Mouse (Mus musculus) 416B (cell line): ENCODE results near the gene Emd.

ENCODE experiments used
- DNase-seq: peaks from one replicate; pipeline ENCODE4 v3.0.0; 2011; ENCODE audit warnings: low read depth

The Emd gene

DNA sequence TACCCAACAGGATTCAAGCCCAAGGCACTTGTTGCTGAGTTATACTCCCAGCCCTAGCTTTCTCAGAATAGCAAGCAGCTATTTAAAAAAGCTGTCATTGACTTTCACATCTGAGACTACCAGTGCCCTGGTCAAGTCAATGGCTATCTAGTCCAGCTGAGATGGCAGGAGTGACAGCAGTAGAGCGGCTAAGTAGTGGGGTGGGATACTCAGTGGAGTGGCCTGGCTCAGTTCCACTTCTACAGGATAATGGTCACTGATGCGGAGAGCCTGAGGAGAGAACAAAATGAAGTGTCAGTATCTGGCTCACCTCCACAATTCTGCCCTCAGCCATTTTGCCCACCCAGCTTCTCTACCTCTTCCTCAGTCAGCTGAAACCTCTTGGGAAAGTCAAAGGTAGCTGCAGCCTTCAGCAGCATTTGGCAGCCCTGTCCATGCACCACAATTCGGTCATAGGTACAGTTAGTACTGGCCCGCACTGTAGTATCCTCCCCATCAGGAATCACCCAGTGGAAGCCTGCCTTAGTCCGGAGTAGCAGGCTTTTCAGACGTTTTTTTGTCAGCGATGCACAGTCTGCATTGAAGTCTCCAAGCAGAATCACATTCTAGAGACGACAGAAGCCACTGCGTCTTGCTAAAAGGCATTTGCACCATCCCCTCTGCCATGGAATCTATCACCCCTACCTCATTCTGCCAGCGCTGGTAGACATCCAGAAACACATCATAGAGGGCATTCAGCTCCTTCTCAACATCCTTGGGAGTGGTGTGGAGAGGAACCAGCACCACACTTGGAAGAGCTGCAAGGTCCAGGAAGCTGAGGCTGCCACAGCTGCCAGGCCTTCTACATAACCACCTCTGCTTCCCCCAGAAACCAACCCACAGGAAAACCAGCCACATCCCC lies 19.2 kb downstream of the Emd start:
- DNase-seq, result peak; percentile 64

DNA sequence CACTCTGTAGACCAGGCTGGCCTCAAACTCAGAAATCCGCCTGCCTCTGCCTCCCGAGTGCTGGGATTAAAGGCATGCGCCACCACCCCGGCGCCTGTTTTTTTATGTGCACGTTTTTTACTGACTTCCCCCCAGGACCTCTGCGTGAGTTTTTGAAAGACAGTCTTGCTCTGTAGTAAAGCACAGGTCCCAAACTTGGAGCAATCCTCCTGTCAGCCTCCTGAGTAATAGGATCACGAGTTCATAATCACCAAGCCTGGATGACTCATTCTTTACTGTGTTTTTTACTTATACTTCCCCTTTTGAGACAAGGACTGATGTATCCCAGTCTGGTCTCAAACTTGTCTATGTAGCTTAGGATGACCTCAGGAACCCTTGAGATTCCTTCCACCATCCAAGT lies 23.4 kb downstream of the Emd start:
- peak; percentile 81 for DNase-seq

DNA sequence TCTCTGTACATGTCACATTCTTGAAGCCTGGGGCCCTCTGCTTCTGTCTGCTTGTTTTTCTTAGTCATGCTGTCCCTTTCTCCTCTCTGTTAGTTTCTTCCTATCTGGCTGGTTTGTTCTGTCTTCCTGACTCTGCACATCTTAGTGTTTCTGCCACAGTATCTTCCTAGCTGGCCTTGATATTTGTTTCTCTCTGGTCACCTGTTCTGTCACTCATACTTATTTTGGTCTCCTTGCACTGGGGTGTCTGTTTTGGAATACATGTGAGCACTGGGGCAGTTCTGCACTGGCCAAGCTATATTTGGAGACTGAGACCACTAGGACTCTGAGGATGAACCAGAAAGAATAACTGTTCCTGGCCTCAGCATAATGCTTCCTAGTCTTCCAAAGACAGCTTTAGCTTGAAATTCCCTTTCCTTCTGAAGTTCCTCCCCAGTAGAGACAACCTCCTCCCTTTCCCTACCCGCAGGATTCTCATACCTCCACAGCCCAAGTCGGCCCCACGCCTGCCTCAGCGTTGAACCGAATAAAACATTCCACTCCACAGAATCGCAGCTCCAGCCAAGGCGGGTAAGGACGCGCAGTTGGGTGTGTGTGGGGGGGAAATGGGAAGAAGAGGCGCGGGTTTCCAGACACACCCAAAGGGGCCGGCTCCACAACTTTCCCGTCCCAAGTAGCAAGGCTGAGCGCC lies 26.7 kb downstream of the Emd start:
- DNase-seq, result no peak

DNA sequence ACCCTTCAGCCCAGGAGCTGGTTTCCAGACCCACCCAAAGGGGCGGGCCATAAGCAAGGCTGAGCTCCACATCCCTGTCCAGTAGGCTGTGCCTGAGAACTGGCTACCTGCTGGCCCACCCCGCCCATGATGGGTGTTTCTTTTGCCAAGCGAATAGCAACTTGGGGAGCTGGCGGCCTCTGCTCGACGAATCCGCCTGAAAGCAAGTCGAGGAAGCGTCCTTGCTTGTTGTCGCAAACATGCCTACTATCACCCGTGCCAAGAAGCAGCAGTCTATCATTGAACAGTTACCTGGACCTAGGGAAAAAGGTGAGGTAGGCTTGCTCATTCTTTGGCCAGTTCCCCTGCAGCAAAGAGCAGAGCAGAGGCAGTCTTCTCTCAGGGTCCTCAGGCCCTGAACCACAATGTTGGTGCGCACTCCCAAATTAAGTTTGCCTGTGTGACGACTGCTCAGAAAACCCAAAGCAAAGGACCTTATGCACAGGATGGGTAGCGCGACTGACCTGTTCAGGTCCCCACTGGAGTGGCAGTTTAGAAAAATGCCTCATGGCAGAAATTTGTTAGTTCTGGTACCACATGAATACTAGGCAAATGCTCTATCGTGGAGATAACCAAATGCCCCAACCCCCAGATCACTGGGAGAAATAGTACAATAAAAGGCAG lies 27.4 kb downstream of the Emd start, which contains the start of the genes Taz and Dnase1l1:
Gene Taz, plus strand, starts transcription at position 181 of the 663 bp plus-strand sequence.
Gene Dnase1l1, minus strand, starts transcription at position 606 of the 663 bp plus-strand sequence.
- peak; percentile 93 for DNase-seq

DNA sequence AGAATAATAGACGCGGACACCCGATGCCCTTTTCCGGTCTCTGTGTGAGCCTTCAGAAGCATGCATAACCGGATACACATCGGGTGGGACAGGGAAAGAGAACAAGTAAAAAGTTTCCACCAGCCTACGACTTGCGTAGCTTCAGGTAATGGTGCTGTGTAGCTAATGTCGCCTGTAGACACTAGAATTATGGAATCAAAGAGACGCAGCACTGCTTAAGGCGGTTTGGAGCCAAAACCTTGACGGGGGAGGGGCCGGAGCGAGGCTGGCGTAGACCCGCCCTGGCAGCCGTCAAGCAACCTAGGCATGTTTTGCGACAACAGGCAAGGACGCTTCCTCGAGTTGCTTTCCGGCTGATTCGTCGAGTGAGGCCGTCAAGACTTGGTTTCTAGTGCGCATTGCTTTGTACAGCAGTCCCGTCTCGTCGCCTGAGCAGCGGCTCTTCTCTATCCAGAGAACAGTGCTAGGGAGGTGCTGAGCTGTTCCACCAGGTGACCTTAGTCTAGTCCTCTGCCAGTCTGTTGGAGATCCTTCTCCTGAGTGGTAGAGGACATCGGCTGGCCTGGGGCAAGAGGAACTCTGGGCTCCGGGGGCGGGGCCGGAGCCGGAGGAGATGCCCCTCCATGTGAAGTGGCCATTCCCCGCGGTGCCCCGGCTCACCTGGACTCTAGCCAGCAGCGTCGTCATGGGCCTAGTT lies 28.1 kb downstream of the Emd start:
- DNase-seq, result peak; percentile 93

DNA sequence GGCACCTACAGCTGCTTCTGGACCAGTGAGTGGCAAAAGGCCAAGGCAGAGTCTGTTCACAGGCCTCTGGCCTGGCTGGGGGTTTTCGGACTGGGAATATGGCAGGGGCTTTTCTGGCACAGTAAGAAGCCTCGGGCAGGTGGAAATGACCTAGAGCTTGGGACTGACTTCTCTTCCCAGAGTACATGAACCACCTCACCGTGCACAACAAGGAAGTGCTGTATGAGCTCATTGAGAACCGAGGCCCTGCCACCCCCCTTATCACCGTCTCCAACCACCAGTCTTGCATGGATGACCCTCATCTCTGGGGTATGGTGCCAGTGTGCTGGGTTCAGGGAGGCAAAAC lies 28.6 kb downstream of the Emd start:
- no peak for DNase-seq

DNA sequence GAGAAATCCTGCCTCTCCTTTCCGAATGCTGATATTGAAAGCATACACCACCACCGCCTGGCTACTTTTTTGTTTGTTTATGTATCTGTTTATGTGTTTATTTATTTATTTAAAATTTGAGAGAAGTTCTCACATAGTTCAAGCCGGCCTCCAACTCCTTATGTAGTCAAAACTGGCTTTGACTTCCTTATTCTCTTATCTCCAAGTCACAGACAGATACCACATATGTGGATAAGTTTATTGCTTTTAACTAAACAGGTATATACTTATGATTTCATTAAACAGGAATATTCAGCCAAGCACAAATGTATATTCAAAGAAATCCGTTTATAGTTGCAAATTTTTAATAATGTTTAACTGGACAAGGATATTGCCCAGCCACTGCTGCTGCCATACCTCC lies 38.9 kb downstream of the Emd start:
- no peak for DNase-seq

DNA sequence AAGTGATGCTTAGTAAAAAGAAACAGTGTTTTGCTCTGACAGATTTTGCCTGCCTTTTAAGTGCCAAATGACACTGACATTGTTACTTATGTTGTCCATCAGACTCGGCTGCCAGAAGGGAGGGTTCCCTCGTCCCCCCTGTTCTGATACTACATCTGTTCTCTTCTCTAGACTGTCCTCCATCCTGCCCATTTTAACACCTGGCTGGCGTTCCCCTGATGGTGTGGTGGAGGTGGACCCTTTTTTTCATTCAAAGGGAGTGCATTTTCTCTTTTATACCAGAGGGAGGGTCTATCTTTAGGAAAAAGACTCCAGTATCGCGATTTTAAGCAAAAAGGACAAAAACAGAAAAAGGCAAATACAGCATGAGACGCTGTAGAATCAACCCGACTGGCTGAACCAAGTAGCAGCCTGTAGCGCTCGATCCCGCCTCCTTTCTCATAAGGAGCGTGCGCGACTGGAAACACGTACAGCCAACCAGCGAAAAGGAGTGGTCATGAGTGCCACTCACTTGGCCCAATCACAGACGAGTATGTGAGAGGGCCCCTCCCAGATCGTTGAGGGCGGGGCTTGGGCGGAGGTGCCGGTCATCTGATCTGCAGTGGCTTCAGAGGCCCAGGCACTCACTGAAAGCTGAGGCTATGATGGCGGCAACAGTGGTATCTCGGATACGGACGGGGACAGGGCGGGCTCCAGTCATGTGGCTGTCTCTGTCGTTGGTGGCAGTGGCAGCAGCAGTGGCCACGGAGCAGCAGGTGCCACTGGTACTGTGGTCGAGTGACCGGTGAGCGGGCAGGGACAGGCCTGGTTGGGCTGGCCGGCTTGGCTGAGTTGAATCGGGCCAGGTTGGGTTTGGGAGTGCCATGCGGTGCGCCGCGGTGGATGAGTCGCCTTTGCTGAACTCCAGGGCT lies 42.3 kb downstream of the Emd start, which contains the start of gene Atp6ap1:
Gene Atp6ap1, plus strand, starts transcription at position 560 of the 911 bp plus-strand sequence.
- peak; percentile 95 for DNase-seq

DNA sequence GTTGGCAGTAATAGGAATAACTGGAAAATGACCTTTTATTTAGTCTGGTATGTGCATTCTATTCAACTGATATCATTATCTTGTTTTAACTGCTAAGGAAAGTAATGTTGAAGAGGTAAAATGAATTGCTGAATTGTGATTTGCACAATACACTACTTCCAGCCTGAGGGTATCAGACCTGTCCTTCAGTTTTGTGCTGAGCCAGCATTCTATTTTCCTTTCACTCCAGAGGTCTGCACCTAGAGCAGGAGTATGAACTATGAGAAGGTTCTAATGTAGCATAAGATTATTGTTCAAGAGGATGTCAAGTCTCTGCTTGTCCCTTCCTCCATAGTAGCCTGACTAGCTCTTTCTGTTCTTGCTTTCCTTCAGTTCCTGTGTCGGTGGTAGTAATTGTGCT lies 43.9 kb downstream of the Emd start:
- DNase-seq, result no peak

DNA sequence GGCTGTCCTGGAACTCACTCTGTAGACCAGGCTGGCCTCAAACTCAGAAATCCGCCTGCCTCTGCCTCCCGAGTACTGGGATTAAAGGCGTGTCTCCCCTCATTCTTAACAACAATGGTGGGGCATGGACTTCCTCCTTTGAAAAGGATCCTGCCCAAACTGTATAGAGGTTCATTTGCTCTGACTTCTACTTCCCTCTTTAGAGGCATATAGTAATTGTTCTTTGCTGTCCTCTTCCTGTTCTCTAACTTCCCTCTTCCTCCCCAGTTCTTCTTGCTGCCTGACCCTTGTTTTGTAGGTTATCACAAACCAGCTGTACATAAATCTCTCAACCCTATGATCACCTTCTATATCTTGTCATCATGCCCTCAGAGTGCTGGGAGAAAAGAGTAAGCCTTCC lies 45.2 kb downstream of the Emd start:
- no peak for DNase-seq

DNA sequence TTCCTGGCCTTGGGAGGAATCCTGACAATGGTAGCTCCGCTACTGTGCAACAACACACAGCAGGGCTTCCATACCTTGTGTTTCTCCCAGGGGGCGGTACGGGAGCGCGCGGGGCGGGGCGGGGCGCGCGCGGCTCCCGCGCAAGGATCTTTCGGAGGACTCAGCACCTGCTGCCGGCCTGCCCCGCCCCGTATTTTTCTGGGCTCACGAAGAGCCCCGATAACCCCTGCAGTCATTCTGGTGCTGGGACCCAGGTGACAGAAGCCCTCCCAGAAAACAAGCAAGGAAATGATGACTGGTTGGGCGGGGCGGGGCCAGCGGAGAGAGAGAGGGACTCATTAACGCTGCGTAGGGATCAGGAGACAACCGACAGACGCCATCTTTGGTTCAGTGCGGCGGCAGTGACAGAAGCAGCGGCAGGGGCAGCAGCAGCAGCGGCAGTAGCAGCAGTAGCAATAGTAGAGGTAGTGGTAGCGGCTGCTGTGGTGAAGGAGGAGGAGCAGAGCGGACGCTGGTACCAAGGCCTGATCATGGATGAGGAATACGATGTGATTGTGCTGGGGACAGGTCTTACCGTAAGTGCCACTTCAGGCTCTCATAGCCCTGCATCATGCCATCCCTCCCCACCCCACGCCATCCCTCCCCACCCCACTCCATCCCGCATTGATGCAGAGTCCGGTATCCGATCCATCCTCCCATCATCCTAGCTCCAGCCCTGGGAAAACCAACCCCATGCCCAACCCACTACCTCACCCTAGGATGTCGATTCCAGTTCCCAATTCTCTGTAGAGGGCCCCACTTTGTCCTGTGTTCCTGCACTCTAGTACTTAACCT lies 50.6 kb downstream of the Emd start, which contains the start of gene Gdi1:
Gene Gdi1, plus strand, starts transcription at position 132 of the 834 bp plus-strand sequence.
- DNase-seq, result peak; percentile 78
